Mouse (Mus musculus): Measurements from ENCODE around the gene Cend1.
"Not testable (repeated sequence)": the region's sequence is repeated elsewhere in the genome, so short reads cannot be mapped to it uniquely, and the experiment has no call there.

The Cend1 gene

DNA sequence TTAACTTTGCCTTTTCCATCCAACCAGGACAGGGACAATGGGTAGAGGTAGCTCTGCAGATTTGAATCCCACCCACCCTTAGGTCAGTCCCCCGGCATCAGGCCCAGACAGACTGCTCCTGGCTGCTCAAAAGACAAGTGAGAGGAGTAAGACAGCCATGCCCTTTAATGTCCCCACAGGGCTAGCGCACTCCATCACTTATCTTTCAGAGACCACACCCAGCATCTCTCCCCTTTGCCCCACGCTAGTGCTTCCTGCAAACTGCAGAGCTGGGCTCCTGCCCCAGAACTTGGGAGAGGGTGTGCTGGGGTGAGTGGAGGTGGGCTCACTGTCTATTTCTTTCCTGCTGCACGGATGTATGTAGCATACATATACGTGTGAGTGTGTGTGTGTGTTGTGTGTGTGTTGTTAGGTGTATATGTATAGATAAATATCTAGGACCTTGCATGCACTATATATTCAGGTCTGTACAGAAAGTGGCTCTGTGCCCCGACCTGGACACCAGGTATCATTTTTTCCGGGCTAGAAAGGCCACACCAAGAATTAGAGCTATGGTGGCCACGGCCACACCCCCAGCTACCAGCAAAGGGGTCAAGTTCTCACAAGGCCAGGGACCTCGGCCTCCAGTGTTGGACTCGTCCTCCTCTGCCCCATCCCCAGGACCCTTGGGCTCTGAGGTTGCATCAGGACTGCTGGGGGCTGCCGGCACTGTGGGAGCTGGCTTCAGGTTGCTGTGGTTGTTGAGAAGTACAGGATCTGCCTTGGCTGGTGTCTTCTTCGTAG is 2.2 kb downstream of the Cend1 start:
- no peak for DNase-seq

DNA sequence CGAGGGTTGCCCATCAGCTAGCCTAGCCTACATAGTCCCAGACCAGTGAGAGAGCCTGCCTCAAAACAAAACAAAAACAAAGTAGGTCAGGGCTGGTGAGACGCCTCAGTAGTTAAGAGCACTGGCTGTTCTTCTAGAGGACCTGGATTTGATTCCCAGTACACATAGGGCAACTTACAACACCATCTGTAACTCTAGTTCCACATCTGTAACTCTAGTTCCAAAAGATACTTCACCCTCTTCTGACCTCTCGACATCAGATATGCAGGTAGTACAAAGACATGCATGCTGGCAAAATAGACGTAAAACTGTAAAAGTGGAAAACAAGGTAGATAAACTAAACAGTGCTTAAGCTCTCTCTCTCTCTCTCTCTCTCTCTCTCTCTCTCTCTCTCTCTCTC is 5.5 kb downstream of the Cend1 start:
- no peak for DNase-seq

DNA sequence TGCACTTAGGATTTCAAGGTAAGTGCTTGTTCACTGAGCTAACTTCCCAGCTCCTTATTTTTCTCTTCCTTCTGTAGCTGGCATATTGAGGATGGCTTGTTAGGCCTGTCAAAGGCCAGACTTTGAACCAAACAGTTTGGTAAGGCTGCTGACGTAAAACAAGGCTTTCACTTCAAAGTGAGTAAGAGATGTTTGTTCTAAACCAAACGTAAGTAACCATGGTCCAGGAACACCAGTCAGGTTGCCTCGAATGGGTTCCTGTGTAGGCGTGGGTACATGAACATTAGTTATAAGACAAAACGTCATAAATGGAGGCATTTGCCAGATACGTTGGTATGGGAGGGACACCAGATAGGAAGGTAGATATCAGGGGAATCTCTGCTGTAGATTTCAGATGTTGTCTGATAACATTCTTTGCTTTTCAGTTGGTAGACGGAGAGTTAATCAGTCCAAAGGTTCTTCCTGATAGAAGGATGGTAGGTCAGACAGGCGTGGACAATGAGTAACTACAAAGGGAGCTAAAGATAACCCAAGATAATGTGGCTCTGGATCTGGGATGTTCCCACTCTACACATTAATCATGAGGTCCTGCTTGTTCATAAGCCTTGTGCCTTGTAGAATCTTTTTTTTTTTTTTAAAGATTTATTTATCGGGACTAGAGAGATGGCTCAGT is 9.1 kb downstream of the Cend1 start:
- no peak for DNase-seq

DNA sequence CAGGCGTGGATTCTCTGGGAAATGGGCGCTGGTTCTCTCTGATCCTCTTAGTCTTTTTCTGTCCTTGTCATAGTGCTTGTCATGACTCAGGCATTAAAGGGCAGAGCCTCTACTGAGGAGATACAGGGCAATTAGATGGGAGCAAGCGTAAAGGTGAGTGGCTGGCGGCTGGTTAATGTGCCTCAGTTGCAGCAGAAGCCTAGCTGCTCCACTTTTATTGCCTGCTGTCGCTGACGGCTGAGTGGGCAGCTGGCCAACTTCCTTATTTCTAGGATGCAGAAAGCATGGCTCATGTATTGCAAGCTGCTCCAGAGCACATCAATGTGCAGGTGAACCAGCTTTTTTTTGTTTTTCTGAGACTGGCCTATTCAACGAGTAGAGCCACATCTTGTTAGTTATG is 10.3 kb downstream of the Cend1 start:
- no peak for DNase-seq

DNA sequence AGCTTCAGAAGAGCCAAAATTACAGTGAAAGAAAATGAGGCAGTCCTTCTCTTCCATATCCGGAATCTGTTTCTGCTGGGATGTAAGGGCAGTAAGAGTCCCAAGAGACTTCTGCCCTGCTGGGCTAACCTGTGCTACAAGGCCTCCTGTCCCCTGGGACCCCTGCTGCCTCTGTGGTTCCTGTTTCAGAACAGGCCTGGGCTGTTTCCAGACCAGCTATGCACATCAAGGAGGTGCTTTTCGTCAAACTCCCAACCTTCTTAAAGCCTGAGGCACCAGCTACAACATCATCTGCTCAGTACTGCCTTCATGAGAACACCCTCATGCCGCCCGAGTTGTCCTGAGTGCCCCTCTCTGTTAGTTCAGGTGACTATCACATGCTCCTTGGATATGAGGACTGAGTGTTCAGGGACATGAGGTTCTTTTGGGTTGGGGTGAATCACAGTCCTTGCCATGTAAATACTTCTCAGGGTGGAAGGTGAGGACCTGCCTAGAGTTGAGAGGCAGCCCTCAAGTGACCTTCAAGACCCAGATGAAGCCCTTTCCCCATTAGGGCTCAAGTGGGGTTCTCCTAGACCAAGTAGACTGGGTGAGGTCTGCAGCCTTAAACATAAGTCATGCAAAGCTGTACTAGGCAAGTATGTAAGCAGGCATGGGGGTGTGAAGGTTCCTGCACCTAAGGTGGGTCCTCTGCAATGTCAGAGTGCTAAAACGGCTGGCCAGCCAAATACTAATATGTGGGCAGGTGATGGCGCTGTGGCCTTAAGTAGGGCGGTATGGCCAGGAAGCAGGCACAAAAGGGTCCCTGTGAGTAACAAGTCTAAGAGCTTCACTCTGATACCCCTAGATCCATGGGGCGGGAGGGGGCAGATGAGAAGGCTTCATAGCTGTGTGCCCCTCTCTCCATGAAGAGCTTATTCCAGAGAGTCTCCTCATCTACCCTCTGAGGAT is 11.3 kb downstream of the Cend1 start:
- no peak for DNase-seq

DNA sequence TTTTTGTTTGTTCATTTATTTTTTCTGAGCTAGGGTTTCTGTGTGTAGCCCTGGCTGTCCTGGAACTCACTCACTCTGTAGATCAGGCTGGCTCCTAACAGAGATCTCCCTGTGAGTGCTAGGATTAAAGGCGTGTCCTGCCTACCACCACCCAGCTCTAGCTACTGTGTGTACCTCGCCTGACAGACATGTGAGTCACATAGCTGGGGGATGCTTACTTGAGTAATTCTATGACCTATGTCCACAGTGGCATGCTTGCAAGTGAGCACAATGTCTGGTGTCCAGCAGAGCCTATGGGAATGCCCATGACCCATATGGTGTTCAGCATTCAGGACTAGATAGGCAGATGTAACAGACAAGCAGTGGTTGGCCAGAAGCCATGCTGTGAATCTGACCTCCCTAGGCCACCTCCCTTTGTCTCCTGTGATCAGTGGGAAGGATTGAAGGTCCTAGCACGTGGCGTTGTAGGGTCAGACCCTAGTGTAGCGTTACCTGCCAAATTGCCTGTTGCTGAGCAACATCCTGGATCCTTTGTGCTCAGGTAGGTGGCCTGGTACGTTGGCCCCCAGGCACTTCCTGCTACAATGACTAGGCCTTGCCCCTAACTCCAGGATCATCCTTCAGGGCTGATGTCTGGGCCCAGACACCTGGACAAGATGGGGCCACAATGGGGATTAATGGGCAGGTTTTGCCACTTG is 13.0 kb downstream of the Cend1 start:
- no peak for DNase-seq

DNA sequence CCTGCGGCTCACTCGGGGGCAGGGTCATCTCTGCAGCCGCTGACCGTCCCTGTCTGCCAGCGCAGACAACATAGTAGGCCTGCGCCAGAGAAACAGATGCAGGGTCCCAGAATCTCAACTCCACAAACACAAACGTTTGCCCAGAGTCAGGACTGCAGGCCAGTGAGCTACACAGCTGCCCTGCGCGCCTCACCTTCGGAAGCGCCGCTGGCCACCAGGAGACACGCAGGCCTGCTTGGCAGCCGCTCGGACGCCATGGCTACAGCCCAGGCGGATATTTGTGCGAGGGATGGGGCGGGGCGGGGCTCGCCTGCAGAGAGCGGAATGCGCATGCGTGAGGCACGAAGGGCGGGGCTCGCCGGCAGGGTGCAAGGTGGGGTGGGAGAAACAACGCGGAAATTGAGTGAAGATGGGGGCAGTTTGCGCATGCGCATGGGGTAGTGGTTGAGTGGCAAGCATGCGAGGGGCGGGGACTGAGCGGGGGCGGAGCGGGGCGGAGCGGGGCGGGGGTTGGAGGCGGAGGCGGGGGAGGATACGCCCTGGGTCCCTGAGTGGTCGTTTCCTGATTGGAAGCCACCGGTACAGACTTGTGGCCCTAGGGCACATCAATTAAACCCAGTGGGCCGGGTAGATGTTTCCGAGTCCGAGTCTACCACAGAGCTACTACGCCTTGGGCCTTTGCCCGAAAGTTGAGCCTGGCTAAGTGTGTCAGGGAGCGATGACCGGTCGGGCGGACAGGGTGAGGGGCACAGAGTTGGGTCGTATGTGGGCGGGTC is 15.3 kb downstream of the Cend1 start, which contains the start of gene Gatd1:
Gene Gatd1, minus strand, starts transcription at position 328 of the 776 bp plus-strand sequence.
- DNase-seq, result peak; percentile 99

DNA sequence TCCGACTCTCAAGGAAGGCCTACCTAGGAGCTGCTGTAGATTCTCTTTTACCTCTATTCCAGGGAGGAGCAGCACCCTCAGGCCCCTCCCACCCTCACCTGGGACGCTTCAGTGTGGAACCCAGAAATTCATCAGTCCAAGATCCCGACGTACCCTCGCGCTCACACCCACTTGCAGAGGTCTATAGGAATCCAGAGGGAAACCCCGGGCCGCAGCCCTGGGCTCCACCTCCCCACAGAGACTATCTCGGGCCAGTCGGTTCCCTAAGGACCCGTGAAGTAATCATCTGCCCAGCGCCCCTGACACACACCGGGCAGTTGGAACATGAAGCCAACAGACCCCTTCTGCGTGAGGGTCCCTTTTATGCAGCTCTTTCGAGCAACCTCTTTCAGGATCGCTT is 16.0 kb downstream of the Cend1 start:
- DNase-seq, result no peak

DNA sequence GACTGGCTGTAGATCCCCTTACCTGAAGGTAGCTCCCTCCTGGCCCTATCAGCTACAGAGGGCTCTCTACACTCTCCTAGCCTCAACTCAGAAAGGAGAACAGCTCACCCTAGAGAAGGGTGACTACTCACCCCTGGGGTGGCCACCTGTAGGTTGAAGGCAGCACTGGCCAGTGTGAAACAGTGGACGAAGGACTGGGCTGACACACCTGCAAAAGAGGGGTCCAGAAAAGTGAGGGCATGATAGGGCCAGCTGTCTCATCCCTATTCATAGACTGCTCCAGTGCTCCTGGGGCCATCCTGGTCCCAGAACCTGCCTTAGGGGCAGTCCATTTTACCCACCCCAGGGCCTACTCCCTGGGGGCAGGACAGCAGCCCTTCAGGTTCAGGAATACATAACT is 17.6 kb downstream of the Cend1 start:
- DNase-seq, result no peak

DNA sequence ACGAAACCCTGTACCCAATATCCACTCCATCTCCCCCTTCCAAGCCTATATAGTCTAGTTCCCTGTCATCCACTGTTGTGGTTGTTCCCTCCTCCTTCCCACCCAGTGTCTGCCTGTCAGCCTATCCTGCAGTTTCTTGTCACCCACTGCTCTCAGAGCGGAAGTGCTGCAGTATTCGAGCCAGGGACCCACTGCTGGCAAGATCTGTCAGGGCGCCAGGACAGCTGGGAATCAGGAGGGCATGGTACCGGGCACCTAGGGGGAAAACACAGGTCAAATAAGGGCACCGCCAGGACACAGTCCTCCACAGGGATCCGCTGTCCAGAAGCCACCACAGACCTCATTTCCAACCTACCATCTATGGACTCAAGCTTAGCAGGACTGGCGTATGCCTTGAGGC is 18.7 kb downstream of the Cend1 start:
- DNase-seq, result no peak

DNA sequence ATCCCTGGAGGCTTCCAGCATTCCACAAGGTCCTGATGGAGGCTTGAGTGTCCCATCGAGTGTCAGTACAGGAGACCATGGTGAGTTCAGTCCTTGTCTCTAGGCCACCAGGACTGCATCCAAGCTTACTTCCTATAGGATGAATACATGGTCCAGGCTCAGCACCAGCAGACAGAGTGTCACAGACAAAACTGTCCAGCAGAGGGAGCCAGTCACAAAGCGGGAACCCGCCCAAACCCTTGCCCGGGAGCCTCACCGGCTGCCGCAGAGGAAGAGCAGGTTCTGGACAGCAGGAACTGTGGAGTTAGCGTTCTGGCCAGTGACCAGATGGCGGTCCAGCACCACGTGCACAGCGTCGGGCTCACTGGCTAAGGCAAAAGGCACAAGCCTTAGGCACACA is 20.5 kb downstream of the Cend1 start:
- DNase-seq, result peak; percentile 91

DNA sequence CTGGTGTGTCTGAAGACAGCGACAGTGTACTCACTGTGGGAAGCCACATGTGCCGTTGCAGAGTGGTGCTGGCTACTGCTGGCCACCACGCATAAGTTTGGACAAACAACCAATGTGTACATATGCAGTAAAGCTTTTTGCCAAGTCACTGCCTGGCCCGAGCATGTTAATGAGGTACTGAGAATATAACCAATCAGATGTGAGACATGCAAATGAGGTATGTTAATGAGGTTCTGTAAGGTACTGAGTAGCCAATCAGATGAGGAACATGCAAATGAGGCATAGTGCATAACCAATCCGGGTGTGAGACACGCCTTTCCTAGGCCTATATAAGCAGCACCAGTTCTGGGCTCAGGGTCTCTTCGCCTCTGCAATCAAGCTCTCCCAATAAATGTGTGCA is 21.6 kb downstream of the Cend1 start:
- not testable (repeated sequence) for DNase-seq

DNA sequence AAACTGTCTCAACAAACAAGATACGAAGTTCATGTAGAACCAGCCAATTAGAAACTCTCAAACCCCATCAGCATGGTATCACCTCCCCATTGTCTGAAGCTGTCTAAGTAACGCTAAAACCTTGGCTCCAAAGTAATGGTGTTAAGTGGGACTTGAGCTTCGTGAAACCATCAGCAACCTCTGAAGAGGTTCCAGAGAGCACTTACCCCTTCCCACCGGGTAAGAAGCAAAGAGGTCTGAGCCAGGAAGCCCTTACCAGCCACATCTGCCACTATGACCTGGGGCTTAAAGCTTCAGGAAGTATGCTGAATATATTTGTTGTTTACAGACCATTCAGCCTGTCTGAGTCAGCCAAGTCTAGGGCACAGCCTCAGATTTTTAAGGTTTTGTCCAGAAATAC is 23.8 kb downstream of the Cend1 start:
- no peak for DNase-seq

DNA sequence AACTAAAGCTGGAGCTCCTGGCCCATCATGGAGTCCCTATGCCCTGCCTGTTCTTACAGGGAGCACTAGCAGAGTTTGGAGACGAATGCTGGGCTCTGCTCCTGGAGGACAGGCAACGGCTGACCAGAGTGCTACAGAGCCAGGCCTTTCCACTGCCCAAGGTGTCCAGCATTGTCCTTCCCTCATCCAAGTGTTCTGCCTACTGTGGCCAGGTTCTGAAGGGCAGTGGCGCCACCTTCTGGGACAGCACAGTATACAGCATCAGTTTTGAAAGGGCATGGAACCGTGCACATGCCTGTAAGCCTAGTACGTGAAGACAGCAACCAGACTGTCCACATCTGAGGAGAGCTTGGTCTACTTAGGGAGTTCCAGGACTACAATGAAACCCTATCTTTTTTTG is 26.0 kb downstream of the Cend1 start:
- peak; percentile 72 for DNase-seq

DNA sequence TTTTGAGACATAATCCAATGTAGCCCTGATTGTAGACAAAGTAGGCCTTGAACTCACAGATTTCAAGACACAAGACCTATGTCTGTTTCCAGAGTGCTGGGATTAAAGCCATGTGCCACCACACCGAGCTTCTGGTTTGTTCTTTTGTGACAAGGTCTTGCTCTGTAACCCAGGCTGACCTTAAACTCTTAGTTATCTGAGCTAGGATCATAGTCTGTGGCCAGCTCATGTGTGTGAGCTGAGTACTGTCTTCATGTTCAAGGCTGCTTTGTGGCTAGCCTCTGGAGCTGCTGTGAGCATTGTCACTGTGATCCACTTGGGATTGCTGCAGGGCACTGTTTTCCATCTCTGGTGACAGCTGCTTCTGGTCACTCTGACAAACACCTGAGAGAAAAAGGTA is 33.9 kb downstream of the Cend1 start:
- no peak for DNase-seq

DNA sequence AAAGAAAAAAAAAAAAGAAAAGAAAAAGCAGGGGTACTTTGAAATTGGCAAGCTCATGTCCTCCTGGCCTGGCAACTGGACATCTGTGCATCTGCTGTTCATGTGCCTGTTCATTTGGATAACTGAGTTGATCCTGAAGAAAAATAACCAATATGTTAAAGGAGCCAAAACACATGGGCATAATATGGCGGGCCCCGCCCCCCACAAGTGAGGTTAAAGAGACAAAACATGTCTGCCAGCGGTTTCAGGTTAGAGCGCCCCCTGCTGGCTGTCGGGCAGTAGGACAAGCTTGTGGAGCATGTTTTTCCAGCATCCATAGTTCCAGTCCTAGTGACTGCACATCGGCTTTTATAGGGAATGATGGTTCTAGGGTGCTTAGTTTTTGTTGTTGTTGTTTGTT is 34.5 kb downstream of the Cend1 start:
- DNase-seq, result peak; percentile 74

DNA sequence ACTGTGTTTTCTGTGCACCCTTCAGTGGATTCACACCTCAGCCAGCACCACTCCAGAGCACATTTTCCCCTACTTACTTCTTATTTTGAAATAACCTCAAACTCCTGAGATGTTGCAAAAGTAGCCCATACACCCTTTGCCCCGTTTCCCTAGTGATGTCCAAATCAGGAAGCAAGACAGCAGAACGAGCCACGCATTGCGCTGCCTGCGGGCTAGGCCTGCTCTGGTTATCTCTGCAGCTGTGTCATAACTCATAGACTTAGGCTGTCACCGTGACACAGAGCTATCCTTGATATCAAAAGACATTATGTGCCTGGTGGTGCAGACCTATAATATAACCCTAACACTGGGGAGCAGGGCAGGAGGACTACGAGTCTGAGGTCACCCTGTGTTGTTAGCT is 35.1 kb downstream of the Cend1 start:
- no peak for DNase-seq

DNA sequence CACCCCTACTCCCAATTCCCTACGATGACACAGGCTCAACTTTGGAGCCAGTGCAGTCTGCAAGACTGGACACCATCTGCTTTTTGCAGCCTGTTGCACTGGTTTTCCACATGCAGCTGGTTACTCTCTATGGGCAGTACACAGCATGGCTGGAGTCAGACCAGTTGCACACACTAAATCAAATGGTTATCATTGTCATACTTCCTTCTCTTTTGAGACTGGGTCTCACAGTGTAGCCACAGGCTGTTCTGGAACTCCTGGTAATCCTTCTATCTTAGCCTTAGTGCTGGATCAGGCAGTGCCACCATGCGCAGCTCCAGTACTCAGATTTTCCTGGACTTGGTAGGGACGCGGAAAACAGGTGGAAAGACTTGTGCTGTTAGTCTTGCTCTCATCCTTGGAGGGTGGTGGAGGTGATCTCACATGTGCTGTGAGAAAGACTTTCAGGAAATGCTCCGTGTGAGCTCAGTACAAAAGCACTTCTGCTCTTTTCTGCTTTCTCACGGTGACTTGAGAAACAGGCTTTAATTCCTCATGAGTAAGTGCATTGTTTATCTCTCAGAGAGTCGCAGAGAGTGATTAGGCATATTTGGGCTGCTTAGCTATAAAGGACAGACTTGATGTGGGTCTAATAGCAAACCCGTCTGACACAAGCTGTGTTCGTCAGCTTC is 36.6 kb downstream of the Cend1 start:
- no peak for DNase-seq

DNA sequence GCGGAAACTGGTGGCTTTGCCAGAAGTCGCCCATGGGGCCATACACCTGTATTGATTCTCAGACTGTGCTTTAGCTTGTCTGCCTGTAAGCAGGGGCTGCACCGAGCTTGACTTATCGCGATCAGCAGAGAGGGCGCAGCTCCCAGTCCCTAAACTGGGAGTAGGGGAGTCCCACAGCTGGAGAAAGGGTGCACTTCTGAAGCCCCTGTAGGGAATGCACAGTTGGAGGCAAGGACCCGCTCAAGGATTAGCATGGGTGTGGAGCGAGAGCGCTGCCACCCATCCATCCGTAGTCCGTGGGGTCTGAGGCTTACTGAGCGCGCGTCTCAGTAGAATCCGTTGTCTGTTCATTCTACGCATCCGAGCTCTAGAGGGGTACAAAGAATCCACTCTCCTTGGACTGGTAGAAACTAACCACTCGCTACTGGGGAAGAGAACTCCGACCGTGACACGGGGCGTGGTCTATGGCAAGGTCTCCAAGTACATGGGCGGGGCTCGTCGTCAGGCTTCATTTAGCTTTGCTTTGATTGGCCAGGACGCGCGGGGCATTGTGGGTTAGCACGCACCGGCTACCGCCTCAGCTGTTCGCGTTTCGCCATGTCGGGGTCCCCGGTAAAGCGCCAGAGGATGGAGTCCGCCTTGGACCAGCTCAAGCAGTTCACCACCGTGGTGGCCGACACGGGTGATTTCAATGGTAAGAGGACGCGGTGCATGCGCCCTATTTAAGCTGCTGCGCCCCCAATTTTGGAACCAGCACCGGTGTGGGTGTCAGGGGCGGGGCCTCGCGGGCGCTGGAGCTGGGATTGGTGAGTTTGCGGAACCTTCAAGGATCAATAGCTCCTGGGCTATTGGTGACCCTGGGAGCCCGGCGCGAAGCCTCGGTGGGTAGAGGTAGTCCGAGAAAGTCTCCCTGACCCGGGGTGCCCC is 37.4 kb downstream of the Cend1 start, which contains the start of gene Taldo1:
Gene Taldo1, plus strand, starts transcription at position 575 of the 927 bp plus-strand sequence.
- peak; percentile 98 for DNase-seq

Measured in kidney, adult 9 months (tissue).